Mouse (Mus musculus) kidney, postnatal 0 days (tissue): Measurements from ENCODE around the gene Tm6sf2. TPM values are rescaled to one million over a fixed set of nuclear protein-coding genes. Genes with fewer than 3 reads are reported as not detected.

Experiments
- ATAC-seq: fragments of 200-750 bp; cut with Nextera tagmentation; replicated peaks from 2 replicates; pipeline ENCODE4 v1.8.0; 2017; ENCODE audit warnings: low read depth, moderate number of reproducible peaks, moderate TSS enrichment, moderate library complexity; ENCODE audit not compliant: low FRiP score
- DNase-seq: peaks from one replicate; pipeline ENCODE4 v3.0.0-alpha.2; 2016; ENCODE audit warnings: low spot score
- H3K27ac ChIP-seq: fragments of 300-500 bp; sonication (generic); 2 replicates; pipeline ENCODE4 v1.5.1; 2014; ENCODE audit warnings: mild to moderate bottlenecking
- H3K27me3 ChIP-seq: fragments of 300-500 bp; sonication (generic); 2 replicates; pipeline ENCODE4 v1.6.1; 2014; ENCODE audit warnings: low read length, mixed read lengths; ENCODE audit not compliant: insufficient read depth
- H3K36me3 ChIP-seq: fragments of 300-500 bp; sonication (generic); 2 replicates; pipeline ENCODE4 v1.6.1; 2014; ENCODE audit warnings: low read length, mixed read lengths; ENCODE audit not compliant: insufficient read depth
- H3K4me1 ChIP-seq: fragments of 300-500 bp; sonication (generic); replicated peaks from 2 replicates; pipeline ENCODE4 v1.6.1; 2014; ENCODE audit warnings: antibody characterized with exemption, low read length, mixed read lengths; ENCODE audit not compliant: insufficient read depth
- H3K4me2 ChIP-seq: fragments of 300-500 bp; sonication (generic); 2 replicates; pipeline ENCODE4 v1.6.1; 2014; ENCODE audit warnings: mild to moderate bottlenecking, low read length, moderate library complexity, mixed read lengths
- H3K4me3 ChIP-seq: fragments of 300-500 bp; sonication (generic); replicated peaks from 2 replicates; pipeline ENCODE4 v1.5.1; 2014; ENCODE audit warnings: low read depth, low read length
- H3K9ac ChIP-seq: fragments of 300-500 bp; sonication (generic); 2 replicates; pipeline ENCODE4 v1.6.1; 2014; ENCODE audit warnings: low read depth, low read length
- H3K9me3 ChIP-seq: fragments of 300-500 bp; sonication (generic); replicated peaks from 2 replicates; pipeline ENCODE4 v1.6.1; 2016; ENCODE audit warnings: low read length, inconsistent platforms, mixed read lengths
- CTCF ChIP-seq: IDR thresholded peaks from 2 replicates; pipeline ENCODE4 v1.5.1; 2016; ENCODE audit warnings: antibody characterized with exemption, low read depth, mild to moderate bottlenecking, moderate library complexity
- WGBS: fragments of 180-500 bp; shearing (Covaris S2); extraction: QIAGEN DNeasy Blood & Tissue Kit; methylation state at CpG from one replicate; pipeline ENCODE4 v1.1.7; 2014; 5-methylcytosine and 5-hydroxymethylcytosine counted together
- polyA plus RNA-seq: library from polyadenylated mRNA; unstranded; fragments of >200 nt; fragmentation: Nextera tagmentation; extraction: Ambion mirVana; gene quantifications from 2 replicates; pipeline ENCODE4 v1.2.1, GENCODE M21; 2015

Tm6sf2 gene
- polyA plus RNA-seq = 0.71 and 1.1 TPM in 2 replicates

DNA sequence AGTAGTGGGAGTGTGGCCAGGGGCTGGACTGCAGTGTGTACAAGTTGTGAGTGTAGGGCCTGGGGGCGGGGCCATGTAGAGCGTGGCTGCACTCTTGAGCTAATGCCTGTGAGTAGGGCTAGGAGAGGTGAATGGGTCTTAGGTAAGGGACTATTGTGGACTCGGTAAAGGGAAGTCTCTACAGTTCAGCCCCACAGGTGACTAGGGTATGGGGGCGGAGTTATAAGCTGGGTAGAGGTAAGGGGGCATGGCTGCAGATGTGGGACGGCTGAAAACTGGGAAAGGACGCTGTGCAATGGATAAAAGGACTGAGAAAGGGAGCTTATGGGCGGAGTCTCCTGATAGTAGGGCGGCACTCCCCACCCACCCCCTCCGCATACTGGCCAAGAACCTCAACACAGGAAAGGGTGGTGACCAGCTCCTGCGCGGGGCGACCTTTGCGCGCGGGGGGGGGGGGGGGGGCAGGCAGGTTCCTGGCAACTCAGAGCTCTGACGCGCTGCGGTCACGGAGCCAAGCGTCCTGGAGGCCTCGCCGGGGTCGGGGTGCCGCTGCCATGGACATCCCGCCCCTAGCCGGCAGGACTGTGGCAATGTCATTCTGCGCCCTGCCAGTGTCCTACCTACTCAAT lies at the start of gene Tm6sf2:
Tm6sf2 (plus strand) TSS at position 484 of the 629 bp plus-strand sequence.
- Histone ChIP-seq H3K9me3 (no peaks in the 10 kb centered on the region), H3K4me2 (peak within 1 kb of the TSS; percentile 57), H3K4me1 (no peaks in the 10 kb centered on the region), H3K4me3 (no peak within 1 kb of the TSS), H3K27me3 (no peaks in the 10 kb centered on the region), H3K9ac (peak within 1 kb of the TSS; percentile 40; the same call in 1 of the 2 replicates), H3K27ac (no peak within 1 kb of the TSS), H3K36me3 (peaks cover 28% of the 10 kb centered on the region)
- WGBS = 10% methylated on average over 21 of the region's 27 CpGs
- ATAC-seq (peak; percentile 81), DNase-seq (peak; percentile 45)
- TF ChIP-seq CTCF = no peak

DNA sequence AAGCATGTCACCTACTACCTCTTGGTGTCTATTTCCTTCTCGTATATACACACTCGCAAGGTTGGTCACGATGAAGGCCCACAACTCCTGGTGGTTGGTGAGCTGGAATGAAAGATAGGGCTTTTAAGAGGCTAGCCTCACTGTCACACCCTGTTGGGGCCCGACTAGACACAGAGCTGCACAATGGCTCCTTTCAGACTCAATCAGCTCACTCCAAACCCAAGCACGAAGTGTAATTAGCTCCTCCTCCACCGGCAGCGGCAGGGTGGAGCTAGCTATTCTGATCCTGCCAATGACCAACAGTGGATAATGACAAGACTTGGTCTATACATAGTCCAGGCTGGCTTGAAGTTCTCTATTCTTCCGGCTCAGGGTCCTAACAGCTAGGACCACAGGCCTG lies 49.1 kb upstream of the Tm6sf2 start:
- Histone ChIP-seq H3K36me3 (peaks cover 87% of the 10 kb centered on the region), H3K27me3 (no peaks in the 10 kb centered on the region), H3K4me3 (no peak overlapping the region), H3K9ac (no peak overlapping the region), H3K27ac (no peak overlapping the region), H3K9me3 (no peaks in the 10 kb centered on the region), H3K4me2 (no peak overlapping the region), H3K4me1 (no peaks in the 10 kb centered on the region)
- no peak for TF ChIP-seq CTCF
- DNase-seq (no peak), ATAC-seq (no peak)
- 90% methylated on average over 8 of the region's 8 CpGs for WGBS

DNA sequence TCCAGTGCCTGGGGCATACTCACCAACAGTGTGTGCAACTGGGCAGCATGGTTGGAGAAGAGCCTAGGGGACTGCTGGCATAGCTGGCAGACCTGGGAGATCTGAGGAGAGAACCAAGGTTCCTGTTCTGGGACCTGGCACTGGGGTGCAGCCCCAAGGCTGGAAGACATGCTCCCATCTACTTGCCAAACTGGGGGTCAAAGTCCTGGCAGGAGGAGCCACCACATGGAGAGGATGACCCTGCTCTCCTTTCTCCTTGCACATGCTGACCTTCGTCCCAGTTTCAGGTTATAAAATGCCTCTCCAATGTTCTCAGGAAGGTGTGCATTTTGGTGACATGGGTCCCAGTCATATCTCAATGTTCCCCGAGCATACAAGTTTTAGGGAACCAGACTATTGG lies 46.6 kb upstream of the Tm6sf2 start:
- no peak for ATAC-seq
- no peak overlapping the region for H3K4me2 ChIP-seq
- WGBS = 98% methylated on average over 2 of the region's 2 CpGs
- peaks cover 88% of the 10 kb centered on the region for H3K36me3 ChIP-seq
- no peak for TF ChIP-seq CTCF
- no peaks in the 10 kb centered on the region for H3K4me1 ChIP-seq
- H3K27ac ChIP-seq = no peak overlapping the region
- no peak for DNase-seq
- H3K4me3 ChIP-seq = no peak overlapping the region
- H3K9me3 ChIP-seq = no peaks in the 10 kb centered on the region
- no peak overlapping the region for H3K9ac ChIP-seq
- H3K27me3 ChIP-seq = no peaks in the 10 kb centered on the region

DNA sequence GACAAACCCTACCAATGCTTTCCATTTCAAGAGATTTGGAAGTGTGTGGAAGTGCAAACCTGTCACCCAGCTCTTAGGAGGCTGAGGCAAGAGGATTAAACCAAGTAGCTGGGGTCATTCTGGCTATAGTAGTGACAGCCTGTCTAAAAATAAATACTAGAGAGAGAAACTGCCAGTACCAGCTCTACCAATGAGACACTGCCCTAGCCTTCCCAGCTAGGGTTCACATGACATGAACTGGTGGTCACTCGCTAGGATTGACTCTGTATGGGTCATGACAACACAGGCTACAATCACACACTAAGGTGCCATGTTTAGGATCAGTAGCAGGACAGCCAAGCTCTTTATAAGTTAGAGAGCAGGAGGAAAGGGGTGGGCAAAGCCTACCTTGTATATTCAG lies 42.5 kb upstream of the Tm6sf2 start:
- no peaks in the 10 kb centered on the region for H3K9me3 ChIP-seq
- no peak overlapping the region for H3K4me3 ChIP-seq
- no peak overlapping the region for H3K9ac ChIP-seq
- 96% methylated on average over 1 of the region's 1 CpGs for WGBS
- peaks cover 64% of the 10 kb centered on the region for H3K36me3 ChIP-seq
- no peak overlapping the region for H3K4me2 ChIP-seq
- DNase-seq (no peak), ATAC-seq (no peak)
- no peaks in the 10 kb centered on the region for H3K27me3 ChIP-seq
- H3K27ac ChIP-seq = no peak overlapping the region
- TF ChIP-seq CTCF = no peak
- no peaks in the 10 kb centered on the region for H3K4me1 ChIP-seq

DNA sequence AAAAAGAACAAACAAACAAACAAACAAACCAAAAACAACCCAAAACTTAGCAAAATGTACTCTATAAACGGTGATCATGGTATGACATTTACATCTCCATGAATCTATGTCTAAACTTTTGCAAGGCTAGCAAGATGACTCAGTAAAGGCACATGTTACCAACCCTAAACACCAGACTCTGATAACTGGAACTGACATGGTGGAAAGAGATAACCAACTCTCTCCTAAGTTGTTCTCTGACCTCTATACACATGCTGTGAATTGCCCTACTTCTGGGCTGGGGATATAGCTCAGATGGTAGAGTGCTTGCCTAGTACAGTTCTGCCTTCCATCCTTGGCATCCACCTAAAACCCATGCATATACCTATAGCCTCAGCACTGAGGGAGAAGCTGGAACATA lies 34.7 kb upstream of the Tm6sf2 start:
- no peaks in the 10 kb centered on the region for H3K9me3 ChIP-seq
- no peak for TF ChIP-seq CTCF
- 0 out of 2 replicates have a peak, but pooled peaks cover 18% of the 10 kb centered on the region for H3K4me1 ChIP-seq
- DNase-seq (no peak), ATAC-seq (no peak)
- H3K9ac ChIP-seq = no peak overlapping the region
- no peak overlapping the region for H3K27ac ChIP-seq
- no peak overlapping the region for H3K4me2 ChIP-seq
- H3K36me3 ChIP-seq = 0 out of 2 replicates have a peak, but pooled peaks cover 6% of the 10 kb centered on the region
- H3K27me3 ChIP-seq = no peaks in the 10 kb centered on the region
- WGBS = 94% methylated on average over 1 of the region's 1 CpGs
- no peak overlapping the region for H3K4me3 ChIP-seq

DNA sequence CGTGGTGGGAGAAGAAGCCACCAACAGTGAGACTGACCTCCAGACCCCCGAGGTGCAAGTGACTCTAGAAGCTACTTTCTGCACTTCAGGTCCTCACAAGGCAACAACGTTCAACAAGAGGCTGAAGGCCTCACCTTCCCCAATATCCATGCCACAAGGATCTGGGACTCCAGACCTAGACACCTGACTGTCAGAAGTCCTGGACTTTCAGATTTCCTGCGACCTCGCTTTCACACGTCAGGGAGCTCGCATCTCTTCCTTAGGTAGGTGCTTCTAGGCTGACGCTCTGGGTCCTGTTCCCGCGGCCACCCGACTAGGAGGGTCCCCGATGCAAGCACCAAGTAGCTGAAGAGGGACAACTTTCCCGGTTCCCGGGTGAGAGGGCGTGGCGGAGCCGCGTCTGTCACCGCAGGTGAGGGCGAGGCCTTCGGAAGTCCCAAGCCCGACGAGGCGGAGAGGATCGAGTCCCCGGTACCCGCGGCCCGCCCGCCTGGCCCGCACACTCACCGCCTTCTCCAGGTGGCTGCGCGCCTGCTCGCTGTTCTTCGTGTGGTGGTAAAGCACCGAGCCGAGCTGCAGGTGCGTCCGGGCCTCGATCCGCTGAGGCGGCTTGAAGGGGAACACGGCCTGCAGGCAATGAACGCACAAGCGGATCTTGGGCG lies 30.7 kb upstream of the Tm6sf2 start:
- H3K27ac ChIP-seq = peak overlapping the region; percentile 75
- DNase-seq (peak; percentile 1), ATAC-seq (peak; percentile 44)
- 0 out of 2 replicates have a peak, but pooled peaks cover 24% of the 10 kb centered on the region for H3K4me1 ChIP-seq
- H3K36me3 ChIP-seq = no peaks in the 10 kb centered on the region
- WGBS = 1% methylated on average over 47 of the region's 47 CpGs
- peak overlapping the region; percentile 100 for H3K4me3 ChIP-seq
- no peaks in the 10 kb centered on the region for H3K27me3 ChIP-seq
- H3K9ac ChIP-seq = peak overlapping the region; percentile 97
- H3K4me2 ChIP-seq = peak overlapping the region; percentile 91
- no peak for TF ChIP-seq CTCF
- H3K9me3 ChIP-seq = no peaks in the 10 kb centered on the region
